Mouse (Mus musculus) liver, adult 2 months (tissue): ENCODE measurements around the gene Rnf103. TPM values are rescaled to one million over a fixed set of nuclear protein-coding genes. Genes with fewer than 3 reads are reported as not detected.

Source experiments
- DNase-seq: peaks from one replicate; pipeline ENCODE4 v3.0.0-alpha.2; 2011; ENCODE audit warnings: low read depth, low spot score; ENCODE audit errors: extremely low read depth
- H3K27ac ChIP-seq: fragments of 200-500 bp; replicated peaks from 2 replicates; pipeline ENCODE4 v1.5.1; 2012; ENCODE audit warnings: low read depth, mild to moderate bottlenecking, control low read depth, inconsistent platforms, low read length; ENCODE audit not compliant: insufficient read depth
- H3K27me3 ChIP-seq: fragments of 200-500 bp; 2 replicates; pipeline ENCODE4 v1.6.1; 2012; ENCODE audit warnings: mild to moderate bottlenecking, moderate library complexity, low read length, inconsistent platforms; ENCODE audit not compliant: control insufficient read depth, insufficient read depth
- H3K36me3 ChIP-seq: fragments of 200-500 bp; 2 replicates; pipeline ENCODE4 v1.6.1; 2012; ENCODE audit warnings: low read length, inconsistent platforms; ENCODE audit not compliant: control insufficient read depth, insufficient read depth
- H3K4me1 ChIP-seq: fragments of 200-500 bp; 2 replicates; pipeline ENCODE4 v1.6.1; 2011; ENCODE audit warnings: low read length; ENCODE audit not compliant: control insufficient read depth, insufficient read depth
- H3K4me3 ChIP-seq: fragments of 200-500 bp; 2 replicates; pipeline ENCODE4 v1.5.1; 2011; ENCODE audit warnings: low read depth, mild to moderate bottlenecking, control low read depth, low read length, moderate library complexity; ENCODE audit not compliant: insufficient read depth
- H3K79me2 ChIP-seq: fragments of 200-500 bp; 2 replicates; pipeline ENCODE4 v1.6.1; 2012; ENCODE audit warnings: inconsistent platforms, mild to moderate bottlenecking, low read length, moderate library complexity; ENCODE audit not compliant: control insufficient read depth, insufficient read depth
- H3K9ac ChIP-seq: fragments of 200-500 bp; 2 replicates; pipeline ENCODE4 v1.6.1; 2012; ENCODE audit warnings: low read depth, mild to moderate bottlenecking, control low read depth, inconsistent platforms, low read length
- CTCF ChIP-seq: fragments of 200-500 bp; IDR thresholded peaks from 2 replicates; pipeline ENCODE4 v1.5.1; 2011; ENCODE audit warnings: low read depth, low read length, control low read depth
- POLR2A ChIP-seq: fragments of 200-500 bp; IDR thresholded peaks from 2 replicates; pipeline ENCODE4 v1.6.1; 2011; ENCODE audit warnings: low read length, control low read depth; ENCODE audit not compliant: insufficient read depth; ENCODE audit errors: extremely low read depth
- WGBS: fragments of 180-500 bp; shearing (Covaris S2); methylation state at CpG from one replicate; pipeline ENCODE4 v1.1.7; 2018; 5-methylcytosine and 5-hydroxymethylcytosine counted together
- polyA plus RNA-seq: library from polyadenylated mRNA; depleted of rRNA; stranded (reverse); fragments of >200 nt; gene quantifications from 2 replicates; pipeline ENCODE4 v1.2.3, GENCODE M21; 2012
- total RNA-seq: library from RNA; depleted of rRNA; stranded (reverse); fragments of >200 nt; gene quantifications from 2 replicates; pipeline ENCODE4 v1.2.3, GENCODE M21; 2014

The Rnf103 gene
- total and polyA plus RNA-seq, 2 experiments = 27.2 to 73.3 TPM

DNA sequence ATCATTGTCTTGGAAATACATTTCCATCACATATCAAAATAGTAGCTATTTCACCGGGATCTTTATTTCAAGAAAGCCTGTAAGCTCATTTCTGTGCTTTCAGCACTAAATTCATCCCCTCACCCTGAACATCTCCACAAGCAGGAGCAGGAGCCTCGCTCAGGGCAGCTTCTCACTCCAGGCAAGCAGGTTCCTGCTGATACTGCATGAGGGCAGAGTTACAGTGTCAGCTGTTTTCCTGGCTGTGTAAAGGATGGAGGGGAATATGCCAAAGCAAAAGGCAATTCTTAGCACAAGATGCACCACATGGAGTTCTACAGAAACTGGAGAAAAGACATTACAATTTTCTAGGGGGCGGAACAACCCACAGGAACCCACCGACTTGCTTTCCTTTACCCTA is 25.8 kb downstream of the Rnf103 start:
- 83% methylated on average over 4 of the region's 4 CpGs for WGBS
- DNase-seq = no peak
- Histone ChIP-seq H3K36me3 (peaks cover 8% of the 10 kb centered on the region; the same call in 1 of the 2 replicates), H3K4me3 (no peak overlapping the region), H3K27me3 (no peaks in the 10 kb centered on the region), H3K4me1 (no peaks in the 10 kb centered on the region), H3K27ac (no peak overlapping the region), H3K79me2 (no peaks in the 10 kb centered on the region), H3K9ac (no peak overlapping the region)
- TF ChIP-seq CTCF (no peak), POLR2A (no peak)

DNA sequence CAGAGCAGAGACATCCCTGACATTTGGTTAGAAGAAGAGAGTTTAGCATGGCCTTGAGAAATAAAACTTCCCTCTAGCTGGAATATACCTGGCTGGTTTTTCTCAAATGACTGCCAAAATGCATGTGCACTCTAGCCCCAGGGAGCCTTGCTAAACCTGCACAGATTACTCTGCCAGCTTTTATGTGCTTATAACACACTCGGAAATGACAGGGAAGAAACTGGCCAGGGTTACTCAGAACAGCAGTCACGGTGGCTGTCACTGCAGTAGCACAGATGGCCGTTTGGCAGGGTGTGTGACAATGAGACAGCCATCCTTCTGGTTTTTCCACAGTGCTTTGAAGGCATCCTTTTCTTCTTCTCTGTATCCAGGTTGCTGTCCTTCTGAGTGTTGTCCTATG is 31.9 kb downstream of the Rnf103 start:
- no peak for DNase-seq

DNA sequence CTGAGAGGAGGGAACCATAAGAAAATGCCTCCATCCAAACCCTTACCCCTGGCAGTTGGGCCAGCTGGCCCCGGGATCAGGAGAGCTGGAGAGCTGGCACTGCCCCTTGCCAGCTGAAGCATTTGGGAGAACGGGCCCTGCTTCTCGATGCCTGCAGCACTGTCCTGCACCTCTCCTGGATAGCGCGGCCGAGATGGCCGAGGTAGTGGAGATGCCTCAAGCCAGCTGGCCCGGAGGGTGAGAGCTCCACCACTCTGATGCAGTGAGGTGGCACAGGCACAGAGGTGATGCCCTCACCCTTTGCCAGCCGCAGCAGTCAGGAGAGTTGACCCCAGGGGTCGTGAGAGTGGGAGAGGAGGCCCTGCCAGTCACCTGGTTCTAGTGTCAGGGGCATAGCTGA is 33.4 kb downstream of the Rnf103 start:
- Histone ChIP-seq H3K9ac (no peak overlapping the region), H3K27me3 (no peaks in the 10 kb centered on the region), H3K4me3 (no peak overlapping the region), H3K4me1 (no peaks in the 10 kb centered on the region), H3K36me3 (no peaks in the 10 kb centered on the region), H3K27ac (no peak overlapping the region), H3K79me2 (no peaks in the 10 kb centered on the region)
- TF ChIP-seq CTCF (no peak), POLR2A (no peak)
- WGBS = 91% methylated on average over 10 of the region's 10 CpGs
- DNase-seq = no peak

More for the DNA sequence above, 31.9 kb downstream of the Rnf103 start:
- Histone ChIP-seq H3K36me3 (no peaks in the 10 kb centered on the region), H3K27me3 (no peaks in the 10 kb centered on the region), H3K4me3 (no peak overlapping the region), H3K4me1 (no peaks in the 10 kb centered on the region), H3K27ac (no peak overlapping the region), H3K9ac (no peak overlapping the region), H3K79me2 (no peaks in the 10 kb centered on the region)
- 55% methylated on average over 3 of the region's 3 CpGs for WGBS
- no peak for TF ChIP-seq CTCF
- no peak for TF ChIP-seq POLR2A

DNA sequence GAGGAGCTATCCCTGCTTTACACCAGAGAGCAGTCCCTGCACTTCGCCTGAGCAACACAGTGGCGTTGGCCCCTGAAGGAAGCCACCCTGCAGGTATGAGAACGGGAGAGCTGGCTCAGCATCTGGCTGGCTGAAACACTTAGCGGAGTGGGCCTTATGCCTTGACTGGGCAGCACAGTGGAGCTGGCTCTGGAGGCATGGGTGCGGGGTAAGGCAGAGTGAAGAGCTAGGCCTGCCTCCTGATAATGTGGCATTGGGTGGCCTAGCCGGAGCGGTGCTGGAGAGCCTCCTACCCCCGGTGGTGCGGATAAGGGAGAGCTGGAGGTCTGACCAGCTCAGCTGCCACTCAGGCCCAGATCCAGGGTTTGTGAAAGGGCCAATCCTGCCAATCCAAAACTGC is 34.1 kb downstream of the Rnf103 start:
- Histone ChIP-seq H3K4me3 (no peak overlapping the region), H3K9ac (no peak overlapping the region), H3K27me3 (no peaks in the 10 kb centered on the region), H3K79me2 (no peaks in the 10 kb centered on the region), H3K4me1 (no peaks in the 10 kb centered on the region), H3K27ac (no peak overlapping the region), H3K36me3 (no peaks in the 10 kb centered on the region)
- no peak for DNase-seq
- WGBS = 93% methylated on average over 9 of the region's 9 CpGs
- TF ChIP-seq CTCF (no peak), POLR2A (no peak)

DNA sequence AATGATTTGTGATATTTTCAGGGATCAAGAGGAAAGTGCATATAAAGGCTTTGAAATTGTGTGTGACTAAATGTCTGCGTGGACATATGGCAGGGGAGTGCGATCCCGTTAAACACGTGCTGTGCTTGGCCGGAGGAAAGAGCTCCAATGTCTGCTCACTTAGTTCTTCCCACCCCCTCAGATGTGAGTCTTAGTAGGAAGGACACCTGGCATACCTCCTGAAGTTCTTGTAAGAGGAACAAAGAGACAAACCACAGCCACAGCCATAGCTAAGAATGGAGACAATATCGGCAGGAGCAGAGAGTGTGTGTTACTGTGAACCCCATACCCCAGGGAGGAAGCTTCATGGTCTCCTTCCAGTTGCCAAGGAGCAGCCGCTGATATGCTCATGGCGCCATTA is 36.5 kb downstream of the Rnf103 start:
- DNase-seq = no peak
- no peaks in the 10 kb centered on the region for H3K36me3 ChIP-seq
- 90% methylated on average over 8 of the region's 8 CpGs for WGBS
- H3K27ac ChIP-seq = no peak overlapping the region
- no peaks in the 10 kb centered on the region for H3K4me1 ChIP-seq
- H3K9ac ChIP-seq = no peak overlapping the region
- TF ChIP-seq CTCF (no peak), POLR2A (no peak)
- no peaks in the 10 kb centered on the region for H3K27me3 ChIP-seq
- H3K79me2 ChIP-seq = no peaks in the 10 kb centered on the region
- no peak overlapping the region for H3K4me3 ChIP-seq

DNA sequence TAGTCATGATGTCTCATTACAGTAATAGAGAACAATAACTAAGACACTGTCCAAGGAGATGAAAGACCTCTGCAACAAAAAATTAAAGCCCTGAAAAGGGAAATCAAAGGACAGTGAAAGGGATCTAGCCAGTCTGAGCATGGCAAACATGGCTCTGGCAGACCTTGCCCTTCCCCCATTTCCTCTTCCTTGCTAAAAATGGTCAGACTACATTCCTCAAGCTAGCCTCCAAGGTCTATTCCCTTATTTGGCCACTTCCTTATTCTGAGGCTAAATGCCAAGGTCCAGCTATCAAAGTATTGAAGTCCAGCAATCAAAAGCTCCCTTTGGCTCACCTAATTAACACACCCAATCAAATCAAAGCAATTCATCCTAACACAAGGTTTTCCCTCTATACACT is 43.6 kb downstream of the Rnf103 start:
- Histone ChIP-seq H3K27me3 (no peaks in the 10 kb centered on the region), H3K79me2 (no peaks in the 10 kb centered on the region), H3K9ac (no peak overlapping the region), H3K4me1 (no peaks in the 10 kb centered on the region), H3K4me3 (no peak overlapping the region), H3K27ac (no peak overlapping the region), H3K36me3 (no peaks in the 10 kb centered on the region)
- DNase-seq = no peak
- TF ChIP-seq CTCF = no peak
- no peak for TF ChIP-seq POLR2A
